Mouse (Mus musculus) neural tube, embryonic 12.5 days (tissue): ENCODE measurements around the gene Thsd4. TPM values are rescaled to one million over a fixed set of nuclear protein-coding genes. Genes with fewer than 3 reads are reported as not detected.

Experiments
- ATAC-seq: fragments of 200-750 bp; cut with Nextera tagmentation; 2 replicates; pipeline ENCODE4 v1.8.0; 2017; ENCODE audit warnings: low read depth, mild to moderate bottlenecking, moderate TSS enrichment, moderate library complexity; ENCODE audit not compliant: low FRiP score
- H3K27ac ChIP-seq: fragments of 300-500 bp; sonication (generic); 2 replicates; pipeline ENCODE4 v1.5.1; 2016
- H3K27me3 ChIP-seq: fragments of 300-500 bp; sonication (generic); replicated peaks from 2 replicates; pipeline ENCODE4 v1.6.1; 2016; ENCODE audit warnings: mild to moderate bottlenecking
- H3K36me3 ChIP-seq: fragments of 300-500 bp; sonication (generic); 2 replicates; pipeline ENCODE4 v1.6.1; 2016; ENCODE audit warnings: mild to moderate bottlenecking
- H3K4me1 ChIP-seq: fragments of 300-500 bp; sonication (generic); 2 replicates; pipeline ENCODE4 v1.6.1; 2016
- H3K4me2 ChIP-seq: fragments of 300-500 bp; sonication (generic); replicated peaks from 2 replicates; pipeline ENCODE4 v1.6.1; 2016; ENCODE audit warnings: mild to moderate bottlenecking
- H3K4me3 ChIP-seq: fragments of 300-500 bp; sonication (generic); 2 replicates; pipeline ENCODE4 v1.5.1; 2016
- H3K9ac ChIP-seq: fragments of 300-500 bp; sonication (generic); 2 replicates; pipeline ENCODE4 v1.6.1; 2016; ENCODE audit warnings: mild to moderate bottlenecking
- H3K9me3 ChIP-seq: fragments of 300-500 bp; sonication (generic); 2 replicates; pipeline ENCODE4 v1.6.1; 2016; ENCODE audit warnings: mild to moderate bottlenecking
- WGBS: fragments of 180-500 bp; shearing (Covaris S2); methylation state at CpG from one replicate; pipeline ENCODE4 v1.1.7; 2016; 5-methylcytosine and 5-hydroxymethylcytosine counted together
- polyA plus RNA-seq: library from polyadenylated mRNA; unstranded; fragments of >200 nt; fragmentation: Nextera tagmentation; extraction: Ambion mirVana; gene quantifications from 2 replicates; pipeline ENCODE4 v1.2.1, GENCODE M21; 2016

The Thsd4 gene
- polyA plus RNA-seq, 1 experiment from 2014 or later, result 10.9 TPM

DNA sequence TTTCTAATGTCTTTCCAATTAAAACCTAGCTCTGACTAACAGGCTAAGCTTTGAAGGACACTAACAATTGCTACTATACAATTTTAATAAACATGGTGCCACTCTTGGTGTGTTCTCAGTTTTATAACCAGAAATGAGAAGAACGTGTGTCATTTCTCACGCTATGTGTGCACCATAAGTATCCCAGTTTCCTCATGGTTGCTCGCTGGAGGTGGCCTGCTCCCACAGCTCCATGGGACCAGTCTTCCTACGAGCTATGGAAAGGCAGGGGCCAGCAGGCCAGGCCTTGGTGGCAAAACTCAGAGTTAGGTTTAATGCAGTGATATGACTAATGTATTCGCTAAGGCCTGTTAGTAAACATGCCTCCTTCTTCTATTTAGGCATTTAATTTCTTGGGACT lies 468.7 kb downstream of the Thsd4 start:
- WGBS, result 93% methylated on average over 5 of the region's 5 CpGs
- H3K9me3 ChIP-seq, result no peaks in the 10 kb centered on the region; the same call in 1 of the 2 replicates
- no peak for ATAC-seq
- H3K9ac ChIP-seq, result no peak overlapping the region
- no peaks in the 10 kb centered on the region for H3K27me3 ChIP-seq
- no peaks in the 10 kb centered on the region for H3K36me3 ChIP-seq
- no peak overlapping the region for H3K27ac ChIP-seq
- no peak overlapping the region for H3K4me2 ChIP-seq
- H3K4me1 ChIP-seq, result no peaks in the 10 kb centered on the region
- no peak overlapping the region for H3K4me3 ChIP-seq

DNA sequence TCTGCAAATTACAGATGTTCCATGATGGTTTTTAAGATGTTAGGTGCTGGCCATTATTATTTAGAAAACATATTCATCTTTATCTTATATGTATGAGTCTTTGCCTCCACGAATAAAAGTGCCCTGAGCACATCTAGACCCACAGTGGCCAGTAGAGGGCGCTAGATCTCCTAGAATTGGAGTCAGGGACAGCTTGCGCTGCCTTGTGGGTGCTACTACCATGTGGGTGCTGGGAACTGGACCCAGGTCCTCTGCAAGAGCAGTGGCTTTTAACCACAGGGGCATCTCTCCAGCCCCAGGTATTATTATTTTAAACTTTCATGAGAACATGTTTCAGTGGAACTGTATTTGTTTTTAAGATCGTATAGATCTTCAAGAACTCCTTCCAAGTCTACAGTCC lies 469.4 kb downstream of the Thsd4 start:
- Histone ChIP-seq H3K27ac (no peak overlapping the region), H3K9me3 (no peaks in the 10 kb centered on the region; the same call in 1 of the 2 replicates), H3K9ac (no peak overlapping the region), H3K4me2 (no peak overlapping the region), H3K4me3 (no peak overlapping the region), H3K27me3 (no peaks in the 10 kb centered on the region), H3K4me1 (no peaks in the 10 kb centered on the region), H3K36me3 (no peaks in the 10 kb centered on the region)
- 78% methylated on average over 4 of the region's 4 CpGs for WGBS
- ATAC-seq, result no peak

DNA sequence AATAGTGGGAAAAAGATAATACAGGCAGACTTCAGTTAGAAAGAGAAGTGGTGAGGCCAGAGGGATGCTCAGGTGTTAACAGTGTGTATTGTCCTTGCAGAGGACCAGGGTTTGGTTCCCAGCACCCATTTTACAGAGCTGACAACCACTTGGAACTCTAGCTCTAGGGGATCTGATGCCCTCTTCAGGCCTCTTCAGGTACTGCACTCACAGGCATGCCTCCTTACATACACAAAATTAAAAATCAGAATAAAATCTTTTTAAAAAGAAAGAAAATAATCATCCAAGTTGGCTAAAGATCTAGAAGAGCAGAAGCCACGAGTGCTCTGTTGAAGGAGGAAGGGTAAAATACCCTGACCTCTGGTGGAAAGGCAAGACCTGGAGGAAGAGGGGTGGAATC lies 478.7 kb downstream of the Thsd4 start:
- H3K4me2 ChIP-seq, result no peak overlapping the region
- no peaks in the 10 kb centered on the region for H3K36me3 ChIP-seq
- WGBS, result 89% methylated on average over 1 of the region's 1 CpGs
- no peak overlapping the region for H3K27ac ChIP-seq
- H3K4me1 ChIP-seq, result peaks cover 7% of the 10 kb centered on the region; the same call in 1 of the 2 replicates
- no peaks in the 10 kb centered on the region; the same call in 1 of the 2 replicates for H3K9me3 ChIP-seq
- no peak overlapping the region for H3K9ac ChIP-seq
- no peak overlapping the region for H3K4me3 ChIP-seq
- ATAC-seq, result no peak
- H3K27me3 ChIP-seq, result no peaks in the 10 kb centered on the region

DNA sequence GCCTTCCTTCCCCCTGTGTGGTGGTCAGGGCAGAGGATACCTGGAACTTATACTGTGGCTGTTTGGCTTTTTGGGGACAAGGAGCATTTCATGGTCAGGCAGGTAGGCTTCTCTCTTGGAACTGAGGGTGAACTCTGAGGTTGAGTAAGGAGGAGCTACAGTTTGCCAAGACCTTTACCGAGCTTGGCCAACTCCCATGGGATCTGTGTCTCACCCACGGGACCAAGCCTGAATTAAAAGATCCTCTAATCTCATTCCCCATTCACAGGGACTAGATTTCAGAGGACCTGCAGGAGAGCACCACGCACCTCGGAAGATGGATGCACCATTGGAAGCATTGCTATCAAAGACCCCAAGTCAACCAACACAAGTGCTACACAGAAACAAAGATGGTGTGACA lies 487.0 kb downstream of the Thsd4 start:
- Histone ChIP-seq H3K9ac (no peak overlapping the region), H3K9me3 (no peaks in the 10 kb centered on the region), H3K27ac (no peak overlapping the region), H3K4me2 (no peak overlapping the region), H3K4me1 (peaks cover 7% of the 10 kb centered on the region; the same call in 1 of the 2 replicates), H3K36me3 (no peaks in the 10 kb centered on the region), H3K27me3 (no peaks in the 10 kb centered on the region), H3K4me3 (no peak overlapping the region)
- WGBS, result 93% methylated on average over 4 of the region's 4 CpGs
- ATAC-seq, result no peak

DNA sequence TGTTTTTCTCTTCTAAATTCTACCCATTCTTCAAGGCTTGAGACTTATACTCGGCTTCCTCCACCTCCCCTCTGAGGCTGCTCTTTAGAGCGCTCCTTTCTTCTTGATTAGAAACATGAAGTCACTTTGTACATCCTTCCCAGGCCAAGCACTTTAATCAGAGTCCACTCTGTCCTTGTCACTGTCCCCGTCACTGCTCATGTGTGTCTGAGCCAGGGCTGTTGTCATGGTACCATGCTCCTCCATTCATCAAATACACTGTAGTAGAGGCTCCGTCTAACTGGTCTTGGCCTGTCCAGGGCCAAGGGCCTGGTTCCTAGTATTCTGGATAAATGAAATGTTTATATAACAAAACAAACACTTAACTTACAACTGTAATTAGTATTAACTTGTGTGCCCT lies 494.6 kb downstream of the Thsd4 start:
- Histone ChIP-seq H3K9ac (no peak overlapping the region), H3K9me3 (no peaks in the 10 kb centered on the region), H3K36me3 (no peaks in the 10 kb centered on the region), H3K4me3 (no peak overlapping the region), H3K27me3 (no peaks in the 10 kb centered on the region), H3K4me1 (peaks cover 14% of the 10 kb centered on the region), H3K4me2 (no peak overlapping the region), H3K27ac (no peak overlapping the region)
- WGBS, result 84% methylated on average over 4 of the region's 4 CpGs
- ATAC-seq, result no peak

DNA sequence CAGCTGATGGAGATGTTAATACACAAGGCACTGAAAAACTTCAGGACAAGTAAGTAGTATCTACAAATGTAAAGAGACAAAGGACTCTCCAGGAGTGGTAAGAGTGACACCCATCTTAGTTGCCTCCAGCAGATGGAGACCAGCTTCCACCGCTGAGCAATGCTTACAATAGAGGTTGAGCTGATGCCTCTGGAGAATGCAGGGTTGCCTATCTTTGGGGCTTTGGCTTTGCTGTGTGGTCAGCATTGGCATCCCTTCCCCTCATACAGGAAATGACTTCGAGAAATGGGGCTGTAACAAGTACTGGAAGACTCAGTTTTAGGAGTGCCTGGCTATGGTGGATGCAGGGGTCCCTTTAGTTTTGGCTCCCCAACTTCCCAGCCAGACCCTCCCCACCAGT lies 495.1 kb downstream of the Thsd4 start:
- Histone ChIP-seq H3K4me1 (peaks cover 14% of the 10 kb centered on the region), H3K4me2 (no peak overlapping the region)

DNA sequence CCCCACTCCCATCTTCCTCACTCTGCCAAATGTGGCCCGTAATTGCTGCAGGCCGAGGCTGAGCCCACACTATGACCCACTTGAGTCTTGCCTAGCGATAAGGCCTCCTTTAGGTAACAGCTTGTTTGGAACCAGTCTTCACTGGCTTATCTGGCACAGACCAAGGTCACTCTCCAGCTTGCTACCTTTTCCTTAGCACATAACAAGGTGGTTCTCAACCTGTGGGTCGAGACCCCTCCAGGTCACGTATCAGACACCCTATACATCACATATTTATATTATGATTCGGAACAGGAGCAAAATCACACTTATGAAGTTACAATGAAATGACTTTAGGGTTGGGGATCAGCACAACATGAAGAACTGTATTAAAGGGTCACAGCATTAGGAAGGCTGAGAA lies 495.9 kb downstream of the Thsd4 start:
- no peak for ATAC-seq
- Histone ChIP-seq H3K36me3 (no peaks in the 10 kb centered on the region), H3K27ac (no peak overlapping the region), H3K4me1 (peaks cover 14% of the 10 kb centered on the region), H3K27me3 (no peaks in the 10 kb centered on the region), H3K9me3 (no peaks in the 10 kb centered on the region), H3K4me2 (no peak overlapping the region), H3K4me3 (no peak overlapping the region), H3K9ac (no peak overlapping the region)
- 91% methylated on average over 6 of the region's 6 CpGs for WGBS

More for the DNA sequence above, 495.1 kb downstream of the Thsd4 start:
- H3K4me3 ChIP-seq, result no peak overlapping the region
- no peaks in the 10 kb centered on the region for H3K36me3 ChIP-seq
- no peak overlapping the region for H3K27ac ChIP-seq
- 92% methylated on average over 2 of the region's 2 CpGs for WGBS
- no peak for ATAC-seq
- H3K9ac ChIP-seq, result no peak overlapping the region
- no peaks in the 10 kb centered on the region for H3K27me3 ChIP-seq
- H3K9me3 ChIP-seq, result no peaks in the 10 kb centered on the region

DNA sequence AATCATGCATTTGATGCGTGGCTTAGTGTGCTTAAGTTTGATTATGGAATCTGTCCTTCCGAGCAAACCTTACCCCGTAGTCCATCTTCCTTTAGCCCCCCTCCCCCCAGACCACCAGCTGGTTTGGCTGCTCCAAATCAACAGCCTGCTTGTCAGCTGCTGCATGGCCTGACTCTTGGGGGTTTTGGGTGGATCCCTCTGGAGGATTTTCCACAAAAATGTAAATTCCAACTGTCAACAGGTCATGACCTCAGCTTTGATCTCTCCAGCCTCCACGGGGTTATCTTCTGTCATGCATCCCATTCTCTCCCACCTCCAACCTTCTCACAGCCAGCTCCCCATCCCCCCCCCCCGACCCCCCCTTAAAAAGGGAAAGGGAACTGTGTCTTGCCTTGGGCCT lies 496.9 kb downstream of the Thsd4 start:
- WGBS, result 12% methylated on average over 5 of the region's 5 CpGs
- no peak overlapping the region for H3K9ac ChIP-seq
- no peak overlapping the region for H3K4me3 ChIP-seq
- H3K36me3 ChIP-seq, result no peaks in the 10 kb centered on the region
- H3K4me1 ChIP-seq, result peaks cover 14% of the 10 kb centered on the region
- no peaks in the 10 kb centered on the region for H3K9me3 ChIP-seq
- H3K27me3 ChIP-seq, result no peaks in the 10 kb centered on the region
- H3K4me2 ChIP-seq, result no peak overlapping the region
- no peak for ATAC-seq
- no peak overlapping the region for H3K27ac ChIP-seq

DNA sequence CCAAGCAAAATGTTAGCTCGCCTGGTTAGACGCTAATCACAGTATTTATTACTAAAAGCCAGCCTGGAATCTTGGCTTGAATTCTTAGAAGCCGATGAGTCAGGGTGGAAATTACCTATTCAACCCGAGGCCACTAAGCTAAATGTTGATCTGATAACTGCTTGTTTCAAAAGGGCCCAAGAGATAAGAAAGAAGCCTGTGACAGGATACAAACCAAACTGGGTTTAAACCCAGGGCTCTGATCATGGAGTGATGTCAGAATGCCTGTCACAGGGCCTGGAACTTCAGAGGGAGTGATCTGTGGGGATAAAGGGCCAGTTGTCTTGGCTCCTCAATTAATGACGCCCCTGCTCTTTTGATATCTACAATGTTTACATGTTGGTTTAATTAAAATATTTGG lies 497.3 kb downstream of the Thsd4 start:
- peaks cover 14% of the 10 kb centered on the region for H3K4me1 ChIP-seq
- WGBS, result 20% methylated on average over 5 of the region's 5 CpGs
- H3K9me3 ChIP-seq, result no peaks in the 10 kb centered on the region
- H3K9ac ChIP-seq, result no peak overlapping the region
- no peaks in the 10 kb centered on the region for H3K27me3 ChIP-seq
- H3K36me3 ChIP-seq, result no peaks in the 10 kb centered on the region
- no peak for ATAC-seq
- no peak overlapping the region for H3K4me3 ChIP-seq
- H3K4me2 ChIP-seq, result no peak overlapping the region
- H3K27ac ChIP-seq, result no peak overlapping the region

DNA sequence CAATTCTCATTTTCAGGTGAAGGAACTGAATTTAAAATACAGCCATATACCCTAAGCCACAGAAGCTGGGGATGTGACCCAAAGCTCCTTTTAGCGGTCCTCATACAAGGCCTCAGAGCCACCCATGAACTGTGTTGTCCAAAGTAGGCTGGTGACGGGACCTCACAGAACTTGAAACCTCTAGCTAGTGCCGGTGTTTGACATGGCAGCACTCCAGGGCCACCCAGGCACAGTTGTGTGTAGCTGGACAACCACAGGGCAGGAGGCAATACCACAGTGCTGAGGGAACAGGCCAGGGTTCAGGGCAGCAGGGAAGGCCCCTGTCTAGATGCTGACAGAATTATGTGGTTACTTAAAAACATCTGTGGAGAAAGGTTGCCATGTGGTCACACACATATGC lies 499.5 kb downstream of the Thsd4 start:
- H3K27me3 ChIP-seq, result no peaks in the 10 kb centered on the region
- no peaks in the 10 kb centered on the region for H3K9me3 ChIP-seq
- WGBS, result 74% methylated on average over 3 of the region's 3 CpGs
- no peak overlapping the region for H3K9ac ChIP-seq
- no peak overlapping the region for H3K4me2 ChIP-seq
- ATAC-seq, result no peak
- H3K27ac ChIP-seq, result no peak overlapping the region
- no peaks in the 10 kb centered on the region for H3K36me3 ChIP-seq
- H3K4me1 ChIP-seq, result peaks cover 12% of the 10 kb centered on the region
- H3K4me3 ChIP-seq, result no peak overlapping the region

DNA sequence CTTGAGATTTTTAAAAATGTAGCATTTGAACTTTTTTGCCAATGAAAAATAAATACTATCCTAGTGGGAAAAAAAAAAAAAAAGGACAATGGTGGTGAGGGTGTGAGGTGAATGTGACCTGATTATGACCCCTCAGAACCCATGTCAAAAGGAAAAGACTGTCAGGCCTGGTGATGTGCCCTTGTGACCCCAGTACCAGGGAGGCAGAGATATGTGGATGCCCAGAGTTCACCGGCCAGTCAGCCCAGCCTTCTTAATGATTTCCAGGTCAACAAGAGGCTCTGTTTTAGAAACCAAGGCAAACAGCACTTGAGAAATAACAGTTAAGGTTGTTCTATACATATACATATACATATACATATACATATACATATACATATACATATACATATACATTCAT lies 501.4 kb downstream of the Thsd4 start:
- Histone ChIP-seq H3K4me3 (no peak overlapping the region), H3K9me3 (no peaks in the 10 kb centered on the region), H3K4me1 (peaks cover 12% of the 10 kb centered on the region), H3K36me3 (no peaks in the 10 kb centered on the region), H3K9ac (no peak overlapping the region), H3K27me3 (no peaks in the 10 kb centered on the region), H3K4me2 (no peak overlapping the region), H3K27ac (no peak overlapping the region)
- no peak for ATAC-seq
- WGBS, result 40% methylated on average over 1 of the region's 1 CpGs

DNA sequence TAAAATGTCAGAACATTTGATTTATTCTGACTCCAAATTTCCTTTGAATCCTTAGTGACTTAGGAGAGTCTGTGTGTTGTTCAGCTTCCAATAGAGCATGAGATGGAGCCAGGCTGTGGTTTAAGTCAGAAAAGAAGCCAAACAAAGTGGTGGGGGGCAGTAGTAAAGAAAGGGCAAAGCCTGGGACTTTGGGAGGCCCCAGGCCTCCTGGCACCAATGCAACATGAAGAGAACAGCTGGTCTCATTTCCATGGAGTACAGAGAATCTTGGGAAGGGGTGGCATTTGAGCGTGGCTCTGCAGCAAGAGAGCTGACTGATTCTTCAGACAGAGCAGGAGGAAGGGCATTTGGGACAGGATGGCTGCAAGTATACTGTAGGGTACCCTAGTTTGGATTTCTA lies 511.6 kb downstream of the Thsd4 start:
- H3K4me2 ChIP-seq, result no peak overlapping the region
- 0 out of 2 replicates have a peak, but pooled peaks cover 6% of the 10 kb centered on the region for H3K4me1 ChIP-seq
- no peak for ATAC-seq
- no peaks in the 10 kb centered on the region for H3K27me3 ChIP-seq
- WGBS, result 58% methylated on average over 1 of the region's 1 CpGs
- no peak overlapping the region for H3K27ac ChIP-seq
- no peaks in the 10 kb centered on the region for H3K36me3 ChIP-seq
- H3K9ac ChIP-seq, result no peak overlapping the region
- no peaks in the 10 kb centered on the region for H3K9me3 ChIP-seq
- H3K4me3 ChIP-seq, result no peak overlapping the region

DNA sequence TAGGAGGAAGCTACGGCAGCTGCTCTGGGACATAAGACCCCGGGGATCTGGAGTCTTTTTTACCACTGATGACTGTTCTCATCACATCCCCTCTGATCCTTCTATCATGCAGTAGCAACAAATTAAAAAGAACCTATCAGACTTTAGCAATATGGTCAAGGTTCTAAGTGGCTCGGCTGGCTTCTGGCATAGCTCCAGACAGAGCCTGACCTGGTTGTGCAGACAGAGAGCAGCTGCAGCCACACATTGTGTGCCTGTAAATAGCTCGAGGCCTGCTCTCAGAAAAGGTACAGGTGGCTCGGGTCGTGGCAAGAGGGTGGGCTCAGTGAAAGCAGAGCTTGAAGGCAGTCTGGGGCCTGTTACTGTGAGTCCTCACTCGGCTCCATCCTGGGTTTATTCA lies 512.9 kb downstream of the Thsd4 start:
- 64% methylated on average over 7 of the region's 7 CpGs for WGBS
- H3K9me3 ChIP-seq, result no peaks in the 10 kb centered on the region
- H3K4me2 ChIP-seq, result no peak overlapping the region
- H3K9ac ChIP-seq, result no peak overlapping the region
- H3K4me3 ChIP-seq, result no peak overlapping the region
- H3K27me3 ChIP-seq, result no peaks in the 10 kb centered on the region
- no peak for ATAC-seq
- H3K4me1 ChIP-seq, result 0 out of 2 replicates have a peak, but pooled peaks cover 6% of the 10 kb centered on the region
- H3K36me3 ChIP-seq, result no peaks in the 10 kb centered on the region
- H3K27ac ChIP-seq, result no peak overlapping the region
